Mouse (Mus musculus) forebrain, embryonic 14.5 days (tissue): ENCODE measurements around the gene Mgat5b. TPM values are rescaled to one million over a fixed set of nuclear protein-coding genes. Genes with fewer than 3 reads are reported as not detected.

ENCODE experiments used
- ATAC-seq: fragments of 200-750 bp; cut with Nextera tagmentation; 2 replicates; pipeline ENCODE4 v1.8.0; 2017; ENCODE audit warnings: mild to moderate bottlenecking, moderate library complexity
- DNase-seq: peaks from one replicate; pipeline ENCODE4 v3.0.0-alpha.2; 2015; ENCODE audit warnings: low spot score
- H3K27ac ChIP-seq: fragments of 300-500 bp; sonication (generic); 2 replicates; pipeline ENCODE4 v1.5.1; 2014; ENCODE audit warnings: low read depth, mild to moderate bottlenecking, control low read depth, low read length, moderate library complexity
- H3K27me3 ChIP-seq: fragments of 300-500 bp; sonication (generic); replicated peaks from 2 replicates; pipeline ENCODE4 v1.6.1; 2014; ENCODE audit warnings: low read length, control low read depth, mixed read lengths; ENCODE audit not compliant: control insufficient read depth, insufficient read depth
- H3K36me3 ChIP-seq: fragments of 300-500 bp; sonication (generic); 2 replicates; pipeline ENCODE4 v1.6.1; 2014; ENCODE audit warnings: low read length, control low read depth; ENCODE audit not compliant: control insufficient read depth, insufficient read depth
- H3K4me1 ChIP-seq: fragments of 300-500 bp; sonication (generic); 2 replicates; pipeline ENCODE4 v1.6.1; 2014; ENCODE audit warnings: antibody characterized with exemption, low read length, control low read depth; ENCODE audit not compliant: control insufficient read depth, insufficient read depth
- H3K4me2 ChIP-seq: fragments of 300-500 bp; sonication (generic); 2 replicates; pipeline ENCODE4 v1.6.1; 2014; ENCODE audit warnings: mild to moderate bottlenecking, control low read depth, low read length
- H3K4me3 ChIP-seq: fragments of 300-500 bp; sonication (generic); 2 replicates; pipeline ENCODE4 v1.5.1; 2014; ENCODE audit warnings: low read depth, low read length, control low read depth
- H3K9ac ChIP-seq: fragments of 300-500 bp; sonication (generic); 2 replicates; pipeline ENCODE4 v1.6.1; 2014; ENCODE audit warnings: mild to moderate bottlenecking, low read length, control low read depth, moderate library complexity
- H3K9me3 ChIP-seq: fragments of 300-500 bp; sonication (generic); replicated peaks from 2 replicates; pipeline ENCODE4 v1.6.1; 2016; ENCODE audit warnings: low read length, control low read depth, mixed read lengths; ENCODE audit not compliant: control insufficient read depth
- WGBS: fragments of 180-500 bp; shearing (Covaris S2); extraction: QIAGEN DNeasy Blood & Tissue Kit; methylation state at CpG from one replicate; pipeline ENCODE4 v1.1.7; 2014; 5-methylcytosine and 5-hydroxymethylcytosine counted together
- polyA plus RNA-seq: library from polyadenylated mRNA; unstranded; fragments of >200 nt; fragmentation: Nextera tagmentation; extraction: Ambion mirVana; gene quantifications from 2 replicates; pipeline ENCODE4 v1.2.1, GENCODE M21; 2014

Gene Mgat5b
- polyA plus RNA-seq, 1 experiment from 2014 or later = 21.1 TPM

DNA sequence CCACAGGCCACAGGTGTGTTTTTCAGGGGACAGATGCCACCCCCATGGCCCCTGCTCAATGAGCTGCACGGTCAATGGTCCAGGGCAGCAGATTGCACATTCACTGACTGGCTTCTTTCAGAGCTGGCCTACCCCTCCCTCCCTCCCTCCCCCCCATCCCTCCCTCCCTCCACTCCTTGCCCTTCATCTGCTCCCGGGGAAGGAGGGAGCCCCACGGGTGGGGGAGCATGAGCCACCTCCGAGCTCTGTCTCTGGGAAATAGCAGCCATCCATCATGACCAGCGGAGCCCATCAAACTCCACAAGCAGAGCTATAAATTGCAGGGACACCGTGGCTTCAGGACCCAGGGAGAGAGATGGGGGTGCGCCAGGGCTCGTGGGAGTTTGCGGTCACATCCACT, 16.7 kb downstream of the Mgat5b start:
- WGBS = 64% methylated on average over 9 of the region's 9 CpGs
- DNase-seq (no peak), ATAC-seq (no peak)
- H3K27me3 ChIP-seq = no peaks in the 10 kb centered on the region
- peaks cover 6% of the 10 kb centered on the region; the same call in 1 of the 2 replicates for H3K4me1 ChIP-seq
- peaks cover 66% of the 10 kb centered on the region for H3K36me3 ChIP-seq
- no peak overlapping the region for H3K9ac ChIP-seq
- H3K27ac ChIP-seq = no peak overlapping the region
- no peak overlapping the region for H3K4me3 ChIP-seq
- H3K9me3 ChIP-seq = no peaks in the 10 kb centered on the region
- no peak overlapping the region for H3K4me2 ChIP-seq

DNA sequence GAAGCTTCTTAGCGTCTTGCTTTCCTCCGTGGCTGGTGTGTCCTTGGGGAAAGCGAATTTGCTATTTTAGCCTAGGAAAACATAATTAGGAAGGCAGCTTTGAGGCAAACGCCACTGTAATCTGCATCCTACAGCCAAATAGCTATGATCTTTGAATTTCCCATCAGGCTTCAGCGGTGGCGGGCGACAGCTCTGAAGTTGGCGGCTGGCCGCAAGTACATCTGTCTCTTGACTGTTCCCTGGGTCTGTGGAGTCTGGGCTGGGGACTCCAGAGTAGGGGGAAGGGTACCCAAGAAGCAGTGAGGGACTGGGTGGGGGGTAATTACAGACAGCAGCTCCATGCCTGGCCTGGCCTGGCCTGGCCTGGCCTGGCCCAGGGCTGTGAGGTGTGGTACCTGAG, 17.3 kb downstream of the Mgat5b start:
- peak; percentile 30; the same call in 1 of the 2 replicates for ATAC-seq
- Histone ChIP-seq H3K9me3 (no peaks in the 10 kb centered on the region), H3K4me2 (no peak overlapping the region), H3K36me3 (peaks cover 63% of the 10 kb centered on the region), H3K4me1 (peaks cover 6% of the 10 kb centered on the region; the same call in 1 of the 2 replicates), H3K27ac (peak overlapping the region; percentile 24; the same call in 1 of the 2 replicates), H3K4me3 (no peak overlapping the region), H3K9ac (no peak overlapping the region), H3K27me3 (no peaks in the 10 kb centered on the region)
- DNase-seq = no peak
- 76% methylated on average over 9 of the region's 9 CpGs for whole genome bisulfite sequencing

DNA sequence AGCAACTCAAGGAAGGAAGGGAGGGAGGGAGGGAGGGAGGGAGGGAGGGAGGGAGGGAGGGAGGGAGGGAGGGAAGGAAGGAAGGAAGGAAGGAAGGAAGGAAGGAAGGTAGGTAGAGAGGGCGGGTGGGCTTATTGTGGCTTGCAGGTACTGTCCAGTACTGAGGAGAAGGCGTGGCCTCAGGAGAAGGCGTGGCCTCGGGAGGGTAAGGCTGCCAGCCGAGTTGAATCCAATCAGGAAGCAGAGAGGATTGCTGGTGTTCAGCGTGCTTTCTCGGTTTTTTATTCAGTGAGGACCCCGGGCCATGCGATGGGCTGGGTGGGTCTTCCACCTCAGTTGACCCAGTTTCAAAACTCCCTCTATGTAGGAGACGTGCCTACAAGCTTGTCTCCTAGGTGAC, 18.5 kb downstream of the Mgat5b start:
- no peak for ATAC-seq
- H3K9ac ChIP-seq = no peak overlapping the region
- WGBS = 37% methylated on average over 10 of the region's 10 CpGs
- H3K4me1 ChIP-seq = peaks cover 6% of the 10 kb centered on the region; the same call in 1 of the 2 replicates
- no peaks in the 10 kb centered on the region for H3K9me3 ChIP-seq
- no peak for DNase-seq
- no peak overlapping the region for H3K4me3 ChIP-seq
- no peaks in the 10 kb centered on the region for H3K27me3 ChIP-seq
- H3K27ac ChIP-seq = no peak overlapping the region
- H3K36me3 ChIP-seq = peaks cover 61% of the 10 kb centered on the region
- H3K4me2 ChIP-seq = no peak overlapping the region

DNA sequence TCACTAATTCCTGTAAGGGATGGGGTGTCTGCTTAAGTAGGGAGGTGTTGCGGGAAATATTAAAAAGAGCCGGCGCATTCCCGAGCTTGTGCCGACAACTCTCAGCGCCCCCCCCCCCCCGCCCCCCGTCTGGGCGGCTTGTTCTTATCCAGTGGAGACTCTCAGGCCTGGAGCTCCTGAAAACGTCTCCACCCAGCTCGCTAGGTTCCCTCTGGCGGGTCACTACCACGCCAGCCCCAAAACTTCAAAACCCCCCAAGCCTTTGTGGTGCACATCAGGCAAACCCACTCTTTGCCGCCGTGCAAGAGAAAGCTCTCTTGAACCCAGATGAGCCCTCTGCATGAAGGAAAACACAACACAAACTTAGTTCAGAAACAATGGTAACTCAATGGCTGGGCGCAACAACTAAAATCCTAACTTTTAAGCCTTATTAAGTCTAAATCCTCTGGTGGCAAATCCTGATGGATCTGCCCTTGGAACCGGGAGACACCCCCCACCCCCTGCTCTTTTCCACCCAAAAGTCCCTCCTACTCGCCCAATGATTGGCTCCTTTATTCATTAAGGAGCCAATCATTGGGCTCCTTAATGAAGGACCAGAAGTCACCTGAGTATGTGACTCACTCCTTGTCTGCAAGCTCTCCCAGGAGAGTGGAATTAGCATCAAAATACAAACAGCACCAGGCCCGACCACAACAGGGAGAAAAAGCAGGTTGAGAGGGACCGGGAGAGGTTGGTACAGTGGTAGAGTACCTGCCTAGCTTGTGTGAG, 21.6 kb downstream of the Mgat5b start:
- Histone ChIP-seq H3K4me2 (peak overlapping the region; percentile 40), H3K4me3 (peak overlapping the region; percentile 16; the same call in 1 of the 2 replicates), H3K9ac (peak overlapping the region; percentile 32; the same call in 1 of the 2 replicates), H3K9me3 (no peaks in the 10 kb centered on the region), H3K36me3 (peaks cover 54% of the 10 kb centered on the region), H3K27me3 (no peaks in the 10 kb centered on the region), H3K4me1 (peaks cover 6% of the 10 kb centered on the region; the same call in 1 of the 2 replicates), H3K27ac (no peak overlapping the region)
- DNase-seq = no peak
- 4% methylated on average over 19 of the region's 20 CpGs for WGBS
- ATAC-seq = no peak

DNA sequence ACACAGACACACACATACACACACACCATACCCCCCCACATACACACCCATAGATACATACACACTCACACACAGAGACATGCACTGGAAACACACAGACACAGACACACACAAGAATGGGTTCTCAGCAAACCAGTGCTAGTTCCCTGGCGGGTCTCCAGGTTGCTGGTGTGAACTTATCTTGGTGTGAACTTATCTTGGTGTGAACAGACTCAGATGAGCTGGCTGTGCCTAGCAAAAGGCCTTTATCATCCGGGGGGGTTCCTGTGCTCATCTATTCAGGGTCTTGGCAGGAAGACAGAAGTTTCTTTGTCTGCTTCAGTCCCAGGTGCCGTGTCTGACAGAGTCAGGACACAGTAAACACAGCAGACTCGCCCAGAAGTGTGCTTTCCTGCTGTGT, 25.7 kb downstream of the Mgat5b start:
- no peaks in the 10 kb centered on the region for H3K9me3 ChIP-seq
- H3K4me1 ChIP-seq = peaks cover 4% of the 10 kb centered on the region; the same call in 1 of the 2 replicates
- H3K4me3 ChIP-seq = no peak overlapping the region
- WGBS = 47% methylated on average over 4 of the region's 4 CpGs
- H3K9ac ChIP-seq = no peak overlapping the region
- peaks cover 69% of the 10 kb centered on the region for H3K36me3 ChIP-seq
- DNase-seq (peak; percentile 50), ATAC-seq (no peak)
- H3K27me3 ChIP-seq = no peaks in the 10 kb centered on the region
- no peak overlapping the region for H3K4me2 ChIP-seq
- H3K27ac ChIP-seq = no peak overlapping the region

DNA sequence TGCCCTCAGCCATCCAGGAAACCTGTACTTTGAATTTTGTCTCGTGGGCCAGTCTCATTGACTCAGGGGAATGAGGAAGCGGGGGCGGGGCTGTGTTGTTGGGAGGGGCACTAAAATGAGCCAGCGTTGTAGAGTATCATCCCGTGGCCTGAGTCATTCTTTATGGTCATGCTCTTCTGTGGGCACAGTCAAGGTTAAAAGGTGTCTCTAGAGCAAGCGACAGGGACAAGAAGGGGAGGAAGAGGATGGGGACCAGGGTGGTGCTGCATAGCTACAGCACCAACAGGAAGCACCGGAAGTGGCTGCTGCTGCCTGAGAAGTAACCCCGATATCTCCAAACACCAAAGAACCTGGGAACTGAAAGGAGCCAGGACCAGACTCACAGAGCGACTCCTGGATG, 31.2 kb downstream of the Mgat5b start:
- H3K4me1 ChIP-seq = peaks cover 2% of the 10 kb centered on the region; the same call in 1 of the 2 replicates
- WGBS = 91% methylated on average over 9 of the region's 9 CpGs
- H3K27me3 ChIP-seq = no peaks in the 10 kb centered on the region
- no peak overlapping the region for H3K9ac ChIP-seq
- H3K4me2 ChIP-seq = no peak overlapping the region
- H3K9me3 ChIP-seq = no peaks in the 10 kb centered on the region
- ATAC-seq = no peak
- no peak for DNase-seq
- peaks cover 79% of the 10 kb centered on the region for H3K36me3 ChIP-seq
- H3K4me3 ChIP-seq = no peak overlapping the region
- no peak overlapping the region for H3K27ac ChIP-seq

DNA sequence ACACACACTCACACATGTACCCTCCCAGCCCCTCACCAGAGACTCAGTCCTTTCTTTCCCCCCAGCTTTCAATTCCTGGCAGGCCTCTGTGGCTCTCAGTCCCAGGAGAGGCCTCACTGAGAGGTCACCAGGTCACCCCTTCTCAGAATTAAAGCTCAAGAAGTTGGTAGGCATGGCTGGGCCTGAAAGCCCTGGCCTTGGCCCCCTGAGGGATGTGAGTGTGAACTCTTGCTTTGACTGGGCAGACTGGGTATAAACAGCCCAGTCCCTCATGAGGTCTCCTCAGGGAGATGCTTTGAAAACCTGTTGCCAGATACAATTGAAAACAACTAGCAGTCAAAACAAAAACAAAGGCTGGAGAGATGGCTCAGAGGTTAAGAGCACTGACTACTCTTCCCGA, 32.8 kb downstream of the Mgat5b start:
- no peaks in the 10 kb centered on the region for H3K9me3 ChIP-seq
- no peak overlapping the region for H3K27ac ChIP-seq
- no peaks in the 10 kb centered on the region for H3K27me3 ChIP-seq
- no peak overlapping the region for H3K9ac ChIP-seq
- ATAC-seq (no peak), DNase-seq (no peak)
- H3K4me3 ChIP-seq = no peak overlapping the region
- no peak overlapping the region for H3K4me2 ChIP-seq
- WGBS = 16% methylated on average over 1 of the region's 1 CpGs
- peaks cover 2% of the 10 kb centered on the region; the same call in 1 of the 2 replicates for H3K4me1 ChIP-seq
- H3K36me3 ChIP-seq = peaks cover 77% of the 10 kb centered on the region

DNA sequence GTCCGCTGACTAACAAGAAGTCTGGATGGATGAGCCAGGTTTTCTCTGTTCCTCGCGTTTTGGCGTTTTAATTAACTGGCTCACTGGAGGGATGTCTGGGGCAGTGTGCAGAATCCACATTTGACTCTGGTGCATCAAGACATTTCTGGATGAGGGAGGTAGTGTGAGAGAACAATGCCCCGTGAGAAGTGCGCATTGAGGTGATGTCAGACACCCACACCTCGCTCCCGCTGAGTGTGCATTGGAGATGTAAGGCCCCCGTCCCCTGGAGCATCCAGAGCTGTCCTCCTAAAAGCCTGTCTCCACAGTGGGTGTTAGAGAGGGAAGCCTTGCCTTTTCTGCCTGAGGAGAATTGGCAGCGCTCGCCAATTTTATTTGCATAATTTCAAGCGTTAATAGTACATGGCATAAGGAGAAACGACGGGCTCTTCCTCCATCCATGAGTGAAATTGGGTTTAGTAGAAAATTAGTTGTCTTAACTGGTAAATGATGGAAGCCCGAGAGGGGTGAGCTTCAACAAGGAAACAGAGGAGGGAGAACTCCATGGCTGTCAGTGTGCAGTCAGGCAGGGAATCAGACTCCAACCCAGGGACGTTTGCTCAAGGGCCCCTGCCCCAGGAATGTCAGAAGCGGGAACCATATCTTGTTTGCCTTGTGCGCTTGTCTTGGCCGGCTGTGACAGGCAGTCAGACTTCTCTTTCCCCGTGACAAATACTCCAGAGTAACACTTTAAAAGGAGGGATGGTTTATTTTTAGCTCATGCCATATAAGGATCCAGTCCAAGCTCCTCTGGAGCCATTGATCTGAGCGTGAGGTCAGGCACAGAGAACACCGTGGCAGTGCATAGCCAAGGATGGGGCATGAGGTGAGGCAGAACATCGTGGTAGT, 35.8 kb downstream of the Mgat5b start:
- Histone ChIP-seq H3K9me3 (no peaks in the 10 kb centered on the region), H3K36me3 (peaks cover 66% of the 10 kb centered on the region), H3K4me3 (no peak overlapping the region), H3K4me2 (no peak overlapping the region), H3K27ac (peak overlapping the region; percentile 80), H3K27me3 (no peaks in the 10 kb centered on the region), H3K4me1 (peaks cover 2% of the 10 kb centered on the region; the same call in 1 of the 2 replicates), H3K9ac (no peak overlapping the region)
- peak; percentile 72 for DNase-seq
- 69% methylated on average over 23 of the region's 23 CpGs for WGBS
- peak; percentile 50; the same call in 1 of the 2 replicates for ATAC-seq
